Mouse (Mus musculus): Measurements from ENCODE around the gene Gm21874.
"Not testable (repeated sequence)": the region's sequence is repeated elsewhere in the genome, so short reads cannot be mapped to it uniquely, and the experiment has no call there.

The Gm21874 gene

DNA sequence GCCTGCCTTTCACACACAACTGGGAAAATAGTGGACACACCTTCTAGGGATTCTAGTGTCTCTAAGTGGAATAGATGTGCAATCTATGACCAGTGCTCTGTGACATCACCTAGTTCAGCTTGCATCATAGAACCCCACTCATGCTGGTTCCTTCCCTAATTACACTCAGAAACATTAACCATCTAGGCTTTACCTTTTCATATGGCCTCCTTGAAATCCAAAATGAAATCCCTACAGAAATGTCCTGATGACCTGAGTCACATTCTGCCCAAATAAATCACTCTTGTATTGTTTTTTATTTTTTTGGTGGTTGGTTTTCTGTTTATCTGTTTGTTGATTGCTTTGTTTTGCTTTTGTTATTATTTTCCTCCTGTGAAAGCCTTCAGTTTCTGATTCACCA is at the start of gene Gm21874:
TSS of gene Gm21874 (minus strand) at position 101 of the 400 bp plus-strand sequence.
- DNase-seq (ENCODE audit: low spot score), result not testable (repeated sequence)
